Mouse (Mus musculus): Measurements from ENCODE around the gene Ghrh. TPM values are rescaled to one million over a fixed set of nuclear protein-coding genes. Genes with fewer than 3 reads are reported as not detected.
A peak's percentile ranks its signal among the peaks of the same experiment; 100 is the strongest.
"Not testable (repeated sequence)": the region's sequence is repeated elsewhere in the genome, so short reads cannot be mapped to it uniquely, and the experiment has no call there.

The Ghrh gene
- 0.57 and 0.68 TPM in 2 replicates for polyA plus RNA-seq (2015; fragmentation: Nextera tagmentation; extraction: Ambion mirVana)

DNA sequence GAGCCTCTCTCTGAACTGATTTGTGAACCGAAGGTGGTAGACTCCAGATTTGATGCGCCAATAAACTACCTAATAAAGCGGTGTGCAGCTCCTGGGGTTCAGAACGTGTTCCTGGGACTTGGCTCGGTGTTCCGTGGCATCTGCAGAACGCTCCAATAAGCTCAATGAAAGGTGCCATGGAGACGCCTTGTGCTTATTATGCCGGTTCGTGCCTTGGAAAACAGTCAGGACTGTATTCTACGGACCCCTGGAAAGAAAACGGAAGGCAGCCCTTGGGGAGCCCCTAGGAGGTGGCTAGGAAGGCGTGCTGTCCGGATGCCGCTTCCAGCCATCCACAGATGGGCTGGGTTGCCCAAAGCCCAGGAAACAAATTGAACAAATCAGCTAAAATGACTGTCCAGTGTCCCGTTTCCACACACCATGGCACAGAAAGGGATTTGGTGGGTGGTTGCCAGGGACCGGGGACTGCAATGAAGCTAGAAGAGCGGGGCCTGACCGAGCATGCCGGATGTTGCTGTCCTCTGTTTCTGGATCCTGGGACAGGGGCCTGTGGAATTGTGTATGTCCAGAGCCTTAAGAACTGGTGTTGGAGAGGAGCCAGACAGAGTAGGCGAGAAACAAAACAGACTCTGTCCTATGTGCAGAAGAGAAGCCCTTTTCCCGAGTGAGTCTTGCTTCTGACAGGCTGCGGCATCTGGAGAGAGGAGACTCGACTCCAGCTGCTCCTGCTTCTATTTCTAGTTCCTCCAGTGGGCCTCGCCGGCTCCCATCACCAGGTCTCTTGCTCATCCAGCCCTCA, at the start of gene Ghrh:
TSS of gene Ghrh (minus strand) at position 146 of the 799 bp plus-strand sequence.
- 34% methylated on average over 26 of the region's 26 CpGs for WGBS
- Histone ChIP-seq H3K4me3 (no peak within 1 kb of the TSS), H3K27ac (replicated peaks) (peak within 1 kb of the TSS; percentile 96), H3K4me1 (replicated peaks) (peaks cover 43% of the 10 kb centered on the region), H3K9ac (peak within 1 kb of the TSS; percentile 65), H3K36me3 (no peaks in the 10 kb centered on the region), H3K9me3 (no peaks in the 10 kb centered on the region), H3K27me3 (no peaks in the 10 kb centered on the region), H3K4me2 (peak within 1 kb of the TSS; percentile 7; the same call in 1 of the 2 replicates)
- ATAC-seq (ENCODE audit: low read depth): peak; percentile 80

DNA sequence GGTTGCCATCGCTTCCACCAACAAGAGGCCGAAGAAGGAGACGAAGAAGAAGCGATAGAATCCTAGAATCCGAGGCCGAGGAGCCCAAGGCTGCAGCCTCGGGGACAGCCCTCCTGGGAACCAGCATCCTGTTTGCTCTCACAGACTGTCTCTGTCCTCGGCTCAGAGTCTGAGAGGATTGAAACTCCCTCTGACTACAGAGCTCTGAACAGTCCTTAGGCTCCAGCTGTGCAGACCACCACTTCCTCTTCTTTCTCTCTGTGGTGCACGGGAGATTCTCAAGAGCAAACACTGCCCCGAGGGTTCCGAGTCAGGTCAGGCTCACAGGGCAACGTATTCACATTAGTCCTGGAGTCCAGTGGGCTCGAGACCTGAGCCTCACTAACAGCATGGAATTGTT, 48.7 kb upstream of the Ghrh start:
- H3K27ac ChIP-seq (replicated peaks): peak overlapping the region; percentile 54
- H3K36me3 ChIP-seq: peaks cover 53% of the 10 kb centered on the region

DNA sequence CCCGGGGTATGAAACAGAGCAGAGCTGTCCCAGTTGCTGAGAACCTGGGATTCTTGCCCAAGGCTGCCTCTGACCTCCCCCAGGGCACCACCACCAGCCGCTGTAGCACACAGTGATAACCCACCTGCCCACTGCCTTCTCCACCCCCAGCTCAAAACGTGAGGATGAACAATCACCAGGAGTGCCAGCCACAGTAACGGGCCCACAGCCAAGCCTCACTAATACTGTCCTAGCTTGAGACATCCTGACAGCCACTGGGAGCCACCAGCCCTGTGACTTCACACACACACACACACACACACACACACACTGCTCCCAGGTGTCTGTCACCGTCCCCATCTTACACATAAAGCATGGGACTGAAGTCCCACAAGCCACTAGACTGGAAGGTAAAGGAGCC, 48.1 kb upstream of the Ghrh start:
- ATAC-seq (ENCODE audit: low read depth): no peak
- Histone ChIP-seq H3K36me3 (peaks cover 56% of the 10 kb centered on the region), H3K9ac (no peak overlapping the region), H3K27me3 (no peaks in the 10 kb centered on the region), H3K4me1 (replicated peaks) (peaks cover 17% of the 10 kb centered on the region), H3K9me3 (no peaks in the 10 kb centered on the region), H3K4me3 (no peak overlapping the region), H3K27ac (replicated peaks) (peak overlapping the region; percentile 42), H3K4me2 (no peak overlapping the region)
- 47% methylated on average over 5 of the region's 5 CpGs for WGBS

More for the DNA sequence above, 48.7 kb upstream of the Ghrh start:
- no peak overlapping the region for H3K9ac ChIP-seq
- 60% methylated on average over 13 of the region's 13 CpGs for WGBS
- no peak for ATAC-seq (ENCODE audit: low read depth)
- H3K4me1 ChIP-seq (replicated peaks): peaks cover 17% of the 10 kb centered on the region
- no peaks in the 10 kb centered on the region for H3K27me3 ChIP-seq
- H3K4me3 ChIP-seq: no peak overlapping the region
- H3K4me2 ChIP-seq: no peak overlapping the region
- H3K9me3 ChIP-seq: no peaks in the 10 kb centered on the region

DNA sequence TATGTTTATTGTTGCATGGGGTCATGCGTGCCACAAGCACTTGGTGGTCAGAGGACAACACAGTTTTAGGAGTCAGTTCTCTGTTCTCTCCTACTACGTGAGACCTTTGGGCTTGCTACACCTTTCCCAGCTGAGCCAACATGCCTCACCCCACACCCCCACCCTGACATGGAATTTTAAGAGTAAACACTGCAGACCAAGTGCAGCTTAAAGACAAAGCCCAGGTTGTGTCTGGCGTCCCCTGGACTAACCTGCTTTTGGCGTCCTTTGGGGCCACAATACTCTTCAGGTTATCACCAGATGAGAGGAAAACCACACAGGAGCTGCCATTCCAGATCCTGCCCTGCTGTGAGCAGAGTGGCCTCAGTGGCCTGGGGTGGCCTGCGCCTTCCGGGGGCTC, 47.6 kb upstream of the Ghrh start:
- Histone ChIP-seq H3K36me3 (peaks cover 57% of the 10 kb centered on the region), H3K27me3 (no peaks in the 10 kb centered on the region), H3K4me1 (replicated peaks) (peaks cover 17% of the 10 kb centered on the region), H3K27ac (replicated peaks) (peak overlapping the region; percentile 42; the same call in 1 of the 2 replicates), H3K9me3 (no peaks in the 10 kb centered on the region), H3K9ac (0 out of 2 replicates have a peak overlapping the region, but pooled peaks have one; percentile 22), H3K4me3 (no peak overlapping the region), H3K4me2 (no peak overlapping the region)
- ATAC-seq (ENCODE audit: low read depth): no peak
- WGBS: 72% methylated on average over 6 of the region's 6 CpGs

DNA sequence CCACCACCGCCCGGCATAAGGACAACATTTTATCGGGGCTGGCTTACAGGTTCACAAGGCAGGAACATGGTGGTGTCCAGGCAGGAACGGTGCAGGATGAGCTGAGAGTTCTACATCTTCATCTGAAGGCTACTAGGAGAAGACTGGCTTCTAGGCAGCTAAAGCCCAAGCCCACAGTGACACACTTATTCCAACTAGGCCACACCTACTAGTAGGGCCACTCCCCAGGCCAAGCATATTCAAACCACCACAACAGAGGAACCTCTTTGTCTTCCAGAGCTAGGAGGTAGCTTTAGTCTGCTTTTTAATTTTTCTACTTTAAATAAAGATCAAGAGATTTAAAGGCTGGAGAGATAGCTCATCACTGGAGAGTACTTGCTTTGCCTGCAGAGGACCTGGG, 46.2 kb upstream of the Ghrh start:
- no peak for ATAC-seq (ENCODE audit: low read depth)
- no peaks in the 10 kb centered on the region for H3K9me3 ChIP-seq
- WGBS: 96% methylated on average over 4 of the region's 4 CpGs
- no peak overlapping the region for H3K4me2 ChIP-seq
- H3K4me3 ChIP-seq: no peak overlapping the region
- H3K9ac ChIP-seq: no peak overlapping the region
- H3K4me1 ChIP-seq (replicated peaks): peaks cover 17% of the 10 kb centered on the region
- H3K27me3 ChIP-seq: no peaks in the 10 kb centered on the region
- peaks cover 53% of the 10 kb centered on the region for H3K36me3 ChIP-seq
- no peak overlapping the region for H3K27ac ChIP-seq (replicated peaks)

DNA sequence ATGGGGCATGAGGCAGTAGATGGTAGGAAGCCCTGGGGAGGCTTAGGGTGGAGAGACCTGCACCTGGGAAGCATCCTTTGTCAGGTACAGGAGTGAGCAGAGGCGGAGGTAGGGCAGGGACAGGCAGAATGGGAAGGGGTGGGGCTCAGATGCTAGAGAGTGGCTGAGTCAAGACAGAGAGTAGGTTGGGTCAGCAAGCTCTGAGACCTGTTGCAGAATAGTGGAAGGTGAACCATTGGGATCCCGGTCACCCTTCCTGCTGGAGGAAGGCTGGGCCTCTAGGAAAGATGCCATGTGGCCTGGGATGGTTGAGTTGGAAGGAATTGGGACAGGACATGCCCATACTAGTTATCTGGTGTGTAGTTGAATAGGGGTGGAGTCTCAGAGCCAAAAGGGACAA, 45.0 kb upstream of the Ghrh start:
- H3K9me3 ChIP-seq: no peaks in the 10 kb centered on the region
- H3K9ac ChIP-seq: no peak overlapping the region
- H3K4me2 ChIP-seq: no peak overlapping the region
- 100% methylated on average over 2 of the region's 2 CpGs for WGBS
- no peak for ATAC-seq (ENCODE audit: low read depth)
- H3K27me3 ChIP-seq: no peaks in the 10 kb centered on the region
- no peak overlapping the region for H3K4me3 ChIP-seq
- H3K27ac ChIP-seq (replicated peaks): no peak overlapping the region
- peaks cover 40% of the 10 kb centered on the region for H3K36me3 ChIP-seq
- H3K4me1 ChIP-seq (replicated peaks): peaks cover 17% of the 10 kb centered on the region

DNA sequence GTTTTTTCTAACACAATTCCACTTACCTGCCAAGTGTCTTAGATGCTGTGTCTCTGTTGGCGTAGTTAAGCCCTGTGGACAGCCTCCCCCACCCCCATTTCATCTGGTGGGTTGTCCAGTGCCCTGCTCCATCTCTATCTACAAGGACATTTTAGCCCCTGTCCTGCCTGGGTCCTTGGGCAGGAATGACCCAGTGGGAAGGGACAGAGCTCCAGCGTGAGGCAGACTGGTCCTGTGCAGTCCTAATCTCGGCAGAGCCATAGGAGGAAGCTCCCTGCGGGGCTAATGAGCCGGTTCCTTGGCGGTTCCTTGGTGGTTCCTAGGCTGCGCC, 42.2 kb upstream of the Ghrh start:
- H3K9ac ChIP-seq: no peak overlapping the region
- no peak overlapping the region for H3K27ac ChIP-seq (replicated peaks)
- no peak overlapping the region for H3K4me3 ChIP-seq
- 81% methylated on average over 7 of the region's 7 CpGs for WGBS
- H3K36me3 ChIP-seq: peaks cover 27% of the 10 kb centered on the region
- 0 out of 2 replicates have a peak, but pooled peaks cover 8% of the 10 kb centered on the region for H3K4me1 ChIP-seq (replicated peaks)
- H3K9me3 ChIP-seq: no peaks in the 10 kb centered on the region
- ATAC-seq (ENCODE audit: low read depth): no peak
- no peak overlapping the region for H3K4me2 ChIP-seq
- H3K27me3 ChIP-seq: no peaks in the 10 kb centered on the region

DNA sequence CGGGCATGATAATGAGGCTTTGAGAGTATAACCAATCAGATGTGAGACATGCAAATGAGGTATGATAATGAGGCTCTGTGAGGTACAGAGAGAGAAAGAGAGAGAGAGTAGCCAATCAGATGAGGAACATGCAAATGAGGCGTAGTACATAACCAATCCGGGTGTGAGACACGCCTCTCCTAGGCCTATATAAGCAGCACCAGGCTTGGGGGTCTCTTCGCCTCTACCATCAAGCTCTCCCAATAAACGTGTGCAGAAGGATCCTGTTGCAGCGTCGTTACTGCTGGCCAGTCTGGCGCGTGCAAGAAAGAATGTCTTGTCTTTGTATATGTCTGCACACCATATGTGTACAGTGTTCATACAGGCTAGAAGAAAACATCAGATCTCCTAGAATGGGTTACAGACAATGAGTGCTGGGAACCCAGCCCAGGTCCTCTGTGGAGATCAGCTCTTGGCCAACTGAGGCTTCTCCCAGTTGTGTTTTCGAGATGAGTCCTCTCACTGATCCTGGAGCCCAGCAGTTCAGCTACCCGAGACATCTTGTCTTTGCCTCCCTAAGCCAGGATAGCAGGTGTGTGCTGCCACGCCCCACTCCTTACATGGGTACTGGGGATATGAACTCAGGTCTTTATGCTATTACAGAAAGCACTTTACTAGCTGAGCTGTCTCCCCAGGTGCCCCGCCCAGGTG, 41.7 kb upstream of the Ghrh start:
- H3K4me3 ChIP-seq; H3K9ac ChIP-seq; H3K4me2 ChIP-seq; ATAC-seq (ENCODE audit: low read depth); H3K9me3 ChIP-seq; H3K4me1 ChIP-seq (replicated peaks); H3K27ac ChIP-seq (replicated peaks); H3K27me3 ChIP-seq: not testable (repeated sequence)
- 92% methylated on average over 14 of the region's 14 CpGs for WGBS
- peaks cover 28% of the 10 kb centered on the region for H3K36me3 ChIP-seq

DNA sequence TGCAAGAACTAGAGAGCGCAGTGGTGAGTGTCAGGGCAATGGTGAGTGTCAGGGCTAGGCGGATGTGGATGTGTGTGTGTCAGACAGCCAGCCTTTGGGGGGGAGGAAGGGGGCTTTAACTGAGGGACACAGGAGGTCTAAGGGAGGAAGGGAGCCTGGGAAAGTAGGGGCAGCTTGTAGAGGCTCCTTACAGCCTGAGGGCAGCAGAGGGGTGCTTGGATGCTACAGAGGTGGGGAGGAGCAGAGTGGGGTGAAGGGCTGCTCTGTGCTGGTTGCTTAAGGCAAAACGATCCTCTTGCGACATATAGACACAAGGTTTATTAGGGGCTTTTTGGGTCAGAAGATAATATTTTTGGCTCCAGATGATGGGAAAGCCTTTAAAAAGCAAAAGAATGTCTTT, 37.5 kb upstream of the Ghrh start:
- H3K9me3 ChIP-seq: no peaks in the 10 kb centered on the region
- peaks cover 16% of the 10 kb centered on the region; the same call in 1 of the 2 replicates for H3K4me1 ChIP-seq (replicated peaks)
- no peaks in the 10 kb centered on the region for H3K27me3 ChIP-seq
- ATAC-seq (ENCODE audit: low read depth): no peak
- H3K9ac ChIP-seq: no peak overlapping the region
- 73% methylated on average over 4 of the region's 4 CpGs for WGBS
- no peak overlapping the region for H3K4me2 ChIP-seq
- no peak overlapping the region for H3K4me3 ChIP-seq
- peak overlapping the region; percentile 33; the same call in 1 of the 2 replicates for H3K27ac ChIP-seq (replicated peaks)
- H3K36me3 ChIP-seq: peaks cover 28% of the 10 kb centered on the region

DNA sequence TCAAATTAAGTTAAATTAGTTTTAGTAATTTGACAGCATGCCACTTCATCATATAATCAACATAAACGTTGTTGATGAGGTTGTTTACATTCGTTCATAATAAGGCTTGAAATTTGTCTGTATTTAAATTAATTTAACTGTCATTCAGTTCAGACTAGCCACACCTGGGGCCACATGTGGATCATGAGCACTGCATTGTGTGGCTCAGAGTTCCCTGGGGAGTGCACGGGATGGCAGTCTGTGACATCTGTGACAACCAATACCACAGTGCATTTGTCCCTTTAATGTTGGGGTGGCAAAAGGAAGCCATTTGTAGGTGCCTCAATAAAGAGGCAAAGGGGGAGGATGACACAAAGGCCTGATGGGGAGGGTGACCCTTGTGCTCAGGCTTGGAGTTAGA, 29.7 kb upstream of the Ghrh start:
- H3K4me2 ChIP-seq: no peak overlapping the region
- WGBS: 11% methylated on average over 3 of the region's 3 CpGs
- H3K27me3 ChIP-seq: no peaks in the 10 kb centered on the region
- H3K27ac ChIP-seq (replicated peaks): peak overlapping the region; percentile 46; the same call in 1 of the 2 replicates
- no peak overlapping the region for H3K9ac ChIP-seq
- H3K4me1 ChIP-seq (replicated peaks): peaks cover 34% of the 10 kb centered on the region
- ATAC-seq (ENCODE audit: low read depth): no peak
- H3K36me3 ChIP-seq: peaks cover 21% of the 10 kb centered on the region; the same call in 1 of the 2 replicates
- no peaks in the 10 kb centered on the region for H3K9me3 ChIP-seq
- no peak overlapping the region for H3K4me3 ChIP-seq

DNA sequence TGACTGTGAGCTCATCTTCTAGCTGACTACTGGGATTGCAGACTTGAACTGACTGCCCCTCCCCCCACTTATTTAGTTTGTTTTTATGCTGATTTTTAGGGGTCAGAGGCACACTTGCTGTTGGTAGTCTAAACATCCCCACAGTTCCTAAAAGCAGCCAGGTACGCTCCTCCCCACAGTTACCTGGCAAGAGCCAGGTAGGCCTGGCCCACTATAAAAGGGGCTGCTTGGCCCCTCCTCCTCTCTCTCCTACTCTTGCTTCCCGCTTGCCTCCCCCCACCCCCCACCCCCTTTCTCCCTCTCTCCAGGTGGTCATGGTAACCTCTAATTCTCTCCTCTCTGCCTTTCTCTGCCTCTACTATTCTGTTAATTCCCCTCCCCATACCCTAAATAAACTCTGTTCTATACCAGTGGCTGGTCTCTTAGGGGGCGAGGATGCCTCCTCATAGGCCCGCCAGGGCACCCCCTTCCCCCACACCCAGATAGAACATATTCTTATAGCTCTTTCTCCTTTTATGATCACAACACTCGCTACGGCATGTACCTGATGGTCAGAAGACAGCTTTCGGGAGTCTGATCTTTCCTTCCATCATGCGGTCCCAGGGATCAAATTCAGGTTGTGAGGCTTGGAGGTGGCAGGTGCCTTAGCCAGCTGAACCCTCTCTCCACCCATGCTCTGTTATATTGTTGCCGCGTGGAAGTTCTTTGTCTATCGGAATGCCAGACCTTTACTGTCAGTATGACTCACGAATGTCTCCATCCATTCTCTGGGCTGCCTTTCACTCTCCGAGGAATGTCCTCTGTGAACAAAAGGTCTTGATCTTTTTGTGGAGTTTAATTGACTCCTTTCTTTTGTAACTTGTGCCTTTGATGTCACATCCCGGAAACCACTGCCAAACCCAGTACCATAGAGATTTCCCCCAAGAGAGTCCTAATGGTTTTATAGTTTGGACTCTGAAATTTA, 28.8 kb upstream of the Ghrh start:
- H3K4me2 ChIP-seq: peak overlapping the region; percentile 44
- no peaks in the 10 kb centered on the region for H3K9me3 ChIP-seq
- no peaks in the 10 kb centered on the region for H3K27me3 ChIP-seq
- peak overlapping the region; percentile 57 for H3K9ac ChIP-seq
- H3K27ac ChIP-seq (replicated peaks): peak overlapping the region; percentile 30
- peaks cover 41% of the 10 kb centered on the region for H3K4me1 ChIP-seq (replicated peaks)
- H3K36me3 ChIP-seq: peaks cover 18% of the 10 kb centered on the region; the same call in 1 of the 2 replicates
- H3K4me3 ChIP-seq: peak overlapping the region; percentile 13; the same call in 1 of the 2 replicates
- ATAC-seq (ENCODE audit: low read depth): peak; percentile 55; the same call in 1 of the 2 replicates
- WGBS: 11% methylated on average over 14 of the region's 14 CpGs

All from neural tube, embryonic 13.5 days (tissue).